Mouse (Mus musculus): Measurements from ENCODE around the gene Sash1. TPM values are rescaled to one million over a fixed set of nuclear protein-coding genes. Genes with fewer than 3 reads are reported as not detected.
A peak's percentile ranks its signal among the peaks of the same experiment; 100 is the strongest.

Gene Sash1
- polyA plus RNA-seq, 1 experiment from 2014 or later: 4.4 TPM

- Histone ChIP-seq H3K9ac (no peak overlapping the region), H3K27me3 (no peaks in the 10 kb centered on the region), H3K4me1 (replicated peaks) (peaks cover 43% of the 10 kb centered on the region), H3K4me3 (0 out of 2 replicates have a peak overlapping the region, but pooled peaks have one; percentile 8), H3K4me2 (peak overlapping the region; percentile 41), H3K27ac (peak overlapping the region; percentile 50), H3K9me3 (no peaks in the 10 kb centered on the region), H3K36me3 (0 out of 2 replicates have a peak, but pooled peaks cover 3% of the 10 kb centered on the region)
- peak; percentile 70 for ATAC-seq (ENCODE audit: low FRiP score)
- 20% methylated on average over 14 of the region's 14 CpGs for WGBS
Measured at GRCm38 (mm10) chr10:8801139-8801613, 84.7 kb downstream of the Sash1 start.

GRCm38 (mm10) chr10:8797826-8798225, 88.0 kb downstream of the Sash1 start:
- Histone ChIP-seq H3K9me3 (no peaks in the 10 kb centered on the region), H3K27me3 (no peaks in the 10 kb centered on the region), H3K27ac (no peak overlapping the region), H3K4me3 (no peak overlapping the region), H3K4me2 (no peak overlapping the region), H3K4me1 (replicated peaks) (peaks cover 22% of the 10 kb centered on the region), H3K36me3 (0 out of 2 replicates have a peak, but pooled peaks cover 3% of the 10 kb centered on the region), H3K9ac (no peak overlapping the region)
- WGBS: 72% methylated on average over 6 of the region's 6 CpGs
- no peak for ATAC-seq (ENCODE audit: low FRiP score)

GRCm38 (mm10) chr10:8795336-8795735, 90.5 kb downstream of the Sash1 start:
- Histone ChIP-seq H3K36me3 (0 out of 2 replicates have a peak, but pooled peaks cover 3% of the 10 kb centered on the region), H3K4me2 (no peak overlapping the region), H3K9ac (no peak overlapping the region), H3K4me1 (replicated peaks) (no peaks in the 10 kb centered on the region), H3K27me3 (no peaks in the 10 kb centered on the region), H3K9me3 (no peaks in the 10 kb centered on the region), H3K27ac (no peak overlapping the region), H3K4me3 (no peak overlapping the region)
- WGBS: 35% methylated on average over 7 of the region's 7 CpGs
- 0 out of 2 replicates have a peak, but pooled peaks have one; percentile 61 for ATAC-seq (ENCODE audit: low FRiP score)

GRCm38 (mm10) chr10:8792412-8792811, 93.5 kb downstream of the Sash1 start:
- H3K27me3 ChIP-seq: no peaks in the 10 kb centered on the region
- H3K4me2 ChIP-seq: no peak overlapping the region
- 70% methylated on average over 5 of the region's 5 CpGs for WGBS
- no peaks in the 10 kb centered on the region for H3K9me3 ChIP-seq
- no peak overlapping the region for H3K9ac ChIP-seq
- no peak overlapping the region for H3K27ac ChIP-seq
- ATAC-seq (ENCODE audit: low FRiP score): peak; percentile 34; the same call in 1 of the 2 replicates
- H3K4me1 ChIP-seq (replicated peaks): no peaks in the 10 kb centered on the region; the same call in 1 of the 2 replicates
- no peak overlapping the region for H3K4me3 ChIP-seq
- no peaks in the 10 kb centered on the region for H3K36me3 ChIP-seq

GRCm38 (mm10) chr10:8789096-8789495, 96.8 kb downstream of the Sash1 start:
- Histone ChIP-seq H3K4me3 (no peak overlapping the region), H3K36me3 (peaks cover under 1% of the 10 kb centered on the region; the same call in 1 of the 2 replicates), H3K27me3 (no peaks in the 10 kb centered on the region), H3K4me1 (replicated peaks) (peaks cover 10% of the 10 kb centered on the region), H3K27ac (no peak overlapping the region), H3K9me3 (no peaks in the 10 kb centered on the region), H3K4me2 (no peak overlapping the region), H3K9ac (no peak overlapping the region)
- 95% methylated on average over 6 of the region's 6 CpGs for WGBS
- no peak for ATAC-seq (ENCODE audit: low FRiP score)

- WGBS: 65% methylated on average over 2 of the region's 2 CpGs
- Histone ChIP-seq H3K4me3 (no peak overlapping the region), H3K4me1 (replicated peaks) (peaks cover 10% of the 10 kb centered on the region)
Measured at GRCm38 (mm10) chr10:8787221-8787620, 98.6 kb downstream of the Sash1 start.

GRCm38 (mm10) chr10:8785451-8786145, 100.3 kb downstream of the Sash1 start:
- H3K27ac ChIP-seq: no peak overlapping the region

More at GRCm38 (mm10) chr10:8787221-8787620, 98.6 kb downstream of the Sash1 start:
- no peaks in the 10 kb centered on the region for H3K27me3 ChIP-seq
- no peaks in the 10 kb centered on the region for H3K9me3 ChIP-seq
- peaks cover 8% of the 10 kb centered on the region; the same call in 1 of the 2 replicates for H3K36me3 ChIP-seq
- H3K9ac ChIP-seq: no peak overlapping the region
- no peak overlapping the region for H3K4me2 ChIP-seq
- no peak overlapping the region for H3K27ac ChIP-seq
- no peak for ATAC-seq (ENCODE audit: low FRiP score)

GRCm38 (mm10) chr10:8781876-8782372, 103.9 kb downstream of the Sash1 start:
- no peaks in the 10 kb centered on the region for H3K27me3 ChIP-seq
- H3K4me2 ChIP-seq: no peak overlapping the region
- peaks cover 17% of the 10 kb centered on the region for H3K36me3 ChIP-seq
- no peaks in the 10 kb centered on the region for H3K9me3 ChIP-seq
- ATAC-seq (ENCODE audit: low FRiP score): no peak
- no peak overlapping the region for H3K9ac ChIP-seq
- H3K4me1 ChIP-seq (replicated peaks): peaks cover 10% of the 10 kb centered on the region
- WGBS: 86% methylated on average over 10 of the region's 10 CpGs
- no peak overlapping the region for H3K4me3 ChIP-seq
- H3K27ac ChIP-seq: no peak overlapping the region

More at GRCm38 (mm10) chr10:8785451-8786145, 100.3 kb downstream of the Sash1 start:
- Histone ChIP-seq H3K4me2 (no peak overlapping the region), H3K9ac (no peak overlapping the region), H3K36me3 (peaks cover 9% of the 10 kb centered on the region; the same call in 1 of the 2 replicates), H3K4me1 (replicated peaks) (peaks cover 10% of the 10 kb centered on the region), H3K4me3 (no peak overlapping the region), H3K9me3 (no peaks in the 10 kb centered on the region), H3K27me3 (no peaks in the 10 kb centered on the region)
- 16% methylated on average over 11 of the region's 11 CpGs for WGBS
- no peak for ATAC-seq (ENCODE audit: low FRiP score)

GRCm38 (mm10) chr10:8779842-8780241, 106.0 kb downstream of the Sash1 start:
- Histone ChIP-seq H3K9me3 (no peaks in the 10 kb centered on the region), H3K36me3 (peaks cover 22% of the 10 kb centered on the region), H3K4me1 (replicated peaks) (no peaks in the 10 kb centered on the region), H3K9ac (no peak overlapping the region), H3K4me2 (no peak overlapping the region), H3K27me3 (no peaks in the 10 kb centered on the region), H3K4me3 (no peak overlapping the region), H3K27ac (no peak overlapping the region)
- 94% methylated on average over 4 of the region's 4 CpGs for WGBS
- ATAC-seq (ENCODE audit: low FRiP score): no peak

- H3K4me2 ChIP-seq: no peak overlapping the region
- H3K9ac ChIP-seq: no peak overlapping the region
- H3K4me1 ChIP-seq (replicated peaks): no peaks in the 10 kb centered on the region
- peaks cover 19% of the 10 kb centered on the region for H3K36me3 ChIP-seq
- 93% methylated on average over 7 of the region's 7 CpGs for WGBS
- H3K27me3 ChIP-seq: no peaks in the 10 kb centered on the region
- no peaks in the 10 kb centered on the region for H3K9me3 ChIP-seq
- H3K4me3 ChIP-seq: no peak overlapping the region
- ATAC-seq (ENCODE audit: low FRiP score): no peak
- H3K27ac ChIP-seq: no peak overlapping the region
Measured at GRCm38 (mm10) chr10:8778845-8779244, 107.0 kb downstream of the Sash1 start.

GRCm38 (mm10) chr10:8777552-8778253, 108.2 kb downstream of the Sash1 start:
- H3K4me2 ChIP-seq: no peak overlapping the region
- WGBS: 91% methylated on average over 12 of the region's 12 CpGs
- no peaks in the 10 kb centered on the region for H3K4me1 ChIP-seq (replicated peaks)
- no peaks in the 10 kb centered on the region for H3K9me3 ChIP-seq
- ATAC-seq (ENCODE audit: low FRiP score): no peak
- no peak overlapping the region for H3K27ac ChIP-seq
- no peak overlapping the region for H3K9ac ChIP-seq
- no peak overlapping the region for H3K4me3 ChIP-seq
- H3K36me3 ChIP-seq: peaks cover 14% of the 10 kb centered on the region
- H3K27me3 ChIP-seq: no peaks in the 10 kb centered on the region

GRCm38 (mm10) chr10:8776791-8777190, 109.1 kb downstream of the Sash1 start:
- Histone ChIP-seq H3K4me3 (no peak overlapping the region), H3K36me3 (peaks cover 14% of the 10 kb centered on the region), H3K27ac (no peak overlapping the region), H3K9me3 (no peaks in the 10 kb centered on the region), H3K27me3 (no peaks in the 10 kb centered on the region), H3K4me2 (no peak overlapping the region), H3K4me1 (replicated peaks) (no peaks in the 10 kb centered on the region), H3K9ac (no peak overlapping the region)
- ATAC-seq (ENCODE audit: low FRiP score): no peak
- WGBS: 95% methylated on average over 2 of the region's 2 CpGs
